In the genomic region with DNA sequence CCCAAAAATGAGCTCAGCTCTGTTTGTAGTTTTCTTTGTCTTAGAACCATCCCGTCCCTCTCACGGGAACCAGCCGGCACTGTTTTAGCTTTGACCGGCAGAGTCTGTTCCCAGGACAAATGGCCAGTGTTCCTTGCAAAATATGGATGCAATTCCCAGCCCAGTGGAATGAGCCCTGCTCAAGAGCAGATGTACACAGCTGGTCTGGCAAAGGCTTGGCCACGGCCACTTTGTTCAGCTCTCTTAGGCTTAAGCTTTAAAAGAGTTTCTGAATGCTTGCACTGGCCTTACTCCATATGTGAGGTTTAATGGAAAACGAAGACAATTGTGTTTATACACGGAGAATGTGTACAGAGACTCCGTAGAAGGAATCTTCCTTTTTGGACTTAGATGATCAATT, we compare ENCODE assay signal across 9 mouse cellular contexts.
A peak's percentile ranks its signal among the peaks of the same experiment; 100 is the strongest.
DNase-seq lines count a peak whose midpoint lies in the region; ATAC-seq and TF ChIP-seq lines count a peak whose summit lies in the region.
"Had no signal": no experiment of that assay in that cellular context is flagged by ENCODE, and none has a peak within 500 bp of the region (broad histone marks: within the 10 kb centered on the region; RNA-seq: fewer than 3 reads in every experiment).

No protein-coding gene starts in this region.

- WGBS in hindbrain, embryonic 10.5 days: 57% methylated on average over 8 of the region's 8 CpGs
- 42% methylated on average over 8 of the region's 8 CpGs for WGBS in hindbrain, embryonic 16.5 days
- 43% methylated on average over 8 of the region's 8 CpGs for WGBS in kidney, postnatal 0 days
- 27% methylated on average over 8 of the region's 8 CpGs for WGBS in stomach, embryonic 14.5 days

- no peak for TF ChIP-seq CTCF in kidney, postnatal 0 days (IDR thresholded peaks at IDR 0.05; ENCODE audit: low read depth)

- ATAC-seq in hindbrain, embryonic 16.5 days: no peak
- 0 out of 2 replicates have a peak, but pooled peaks have one; percentile 40 for ATAC-seq in kidney, postnatal 0 days (replicated peaks; ENCODE audit: low FRiP score, low read depth)
- ATAC-seq in stomach, embryonic 14.5 days (ENCODE audit: insufficient number of reproducible peaks, insufficient read depth, low FRiP score, low read depth): peak; percentile 86; the same call in 1 of the 2 replicates
- no peak for ATAC-seq in activated CD4-positive, CD25-positive, alpha-beta regulatory T cell, adult 4 months

- peaks cover 10% of the 10 kb centered on the region for H3K4me1 ChIP-seq in hindbrain, embryonic 10.5 days (replicated peaks)
- no peaks in the 10 kb centered on the region for H3K4me1 ChIP-seq in hindbrain, embryonic 16.5 days (ENCODE audit: control insufficient read depth, insufficient read depth, low read depth, low read length)
- H3K4me1 ChIP-seq in kidney, postnatal 0 days (replicated peaks; ENCODE audit: insufficient read depth, low read length): no peaks in the 10 kb centered on the region; the same call in 1 of the 2 replicates
- 0 out of 2 replicates have a peak, but pooled peaks cover 4% of the 10 kb centered on the region for H3K4me1 ChIP-seq in stomach, embryonic 14.5 days (ENCODE audit: control insufficient read depth, insufficient read depth, low read length)

- no peak overlapping the region for H3K4me2 ChIP-seq in hindbrain, embryonic 16.5 days (ENCODE audit: low read length)
- H3K4me2 ChIP-seq in kidney, postnatal 0 days (ENCODE audit: low read length): no peak overlapping the region
- no peak overlapping the region for H3K4me2 ChIP-seq in stomach, embryonic 14.5 days (replicated peaks; ENCODE audit: low read depth, low read length)
- H3K4me2 ChIP-seq: neural tube, embryonic 13.5 days had no signal

- H3K4me3 ChIP-seq in hindbrain, embryonic 10.5 days: no peak overlapping the region
- H3K4me3 ChIP-seq in hindbrain, embryonic 16.5 days (ENCODE audit: low read length): no peak overlapping the region
- no peak overlapping the region for H3K4me3 ChIP-seq in kidney, postnatal 0 days (replicated peaks; ENCODE audit: low read depth, low read length)
- H3K4me3 ChIP-seq in stomach, embryonic 14.5 days (ENCODE audit: low read depth, low read length): no peak overlapping the region
- H3K4me3 ChIP-seq: neural tube, embryonic 13.5 days had no signal

- H3K27ac ChIP-seq in hindbrain, embryonic 10.5 days: peak overlapping the region; percentile 4; the same call in 1 of the 2 replicates
- H3K27ac ChIP-seq in hindbrain, embryonic 16.5 days (ENCODE audit: low read depth, low read length): no peak overlapping the region
- peak overlapping the region; percentile 39; the same call in 1 of the 2 replicates for H3K27ac ChIP-seq in kidney, postnatal 0 days
- peak overlapping the region; percentile 78 for H3K27ac ChIP-seq in stomach, embryonic 14.5 days (ENCODE audit: low read length)
- H3K27ac ChIP-seq: neural tube, embryonic 13.5 days had no signal

- H3K27me3 ChIP-seq in hindbrain, embryonic 10.5 days (ENCODE audit: insufficient read depth, poor library complexity, severe bottlenecking): no peaks in the 10 kb centered on the region
- no peaks in the 10 kb centered on the region for H3K27me3 ChIP-seq in hindbrain, embryonic 16.5 days (replicated peaks; ENCODE audit: control insufficient read depth, insufficient read depth, low read length)
- no peaks in the 10 kb centered on the region for H3K27me3 ChIP-seq in kidney, postnatal 0 days (ENCODE audit: insufficient read depth, low read length)
- H3K27me3 ChIP-seq in stomach, embryonic 14.5 days (ENCODE audit: control insufficient read depth, insufficient read depth, low read length): no peaks in the 10 kb centered on the region
- H3K27me3 ChIP-seq: neural tube, embryonic 13.5 days had no signal

- H3K36me3 ChIP-seq in hindbrain, embryonic 10.5 days: no peaks in the 10 kb centered on the region
- H3K36me3 ChIP-seq in hindbrain, embryonic 16.5 days (ENCODE audit: control insufficient read depth, insufficient read depth, low read length): no peaks in the 10 kb centered on the region
- no peaks in the 10 kb centered on the region for H3K36me3 ChIP-seq in kidney, postnatal 0 days (ENCODE audit: insufficient read depth, low read length)
- H3K36me3 ChIP-seq in stomach, embryonic 14.5 days (ENCODE audit: control insufficient read depth, insufficient read depth, low read length): no peaks in the 10 kb centered on the region
- H3K36me3 ChIP-seq: neural tube, embryonic 13.5 days had no signal

- H3K9me3 ChIP-seq in hindbrain, embryonic 10.5 days: no peaks in the 10 kb centered on the region
- no peaks in the 10 kb centered on the region for H3K9me3 ChIP-seq in hindbrain, embryonic 16.5 days (ENCODE audit: control insufficient read depth, low read length)
- H3K9me3 ChIP-seq in kidney, postnatal 0 days (replicated peaks; ENCODE audit: low read length): no peaks in the 10 kb centered on the region
- H3K9me3 ChIP-seq in stomach, embryonic 14.5 days (ENCODE audit: control insufficient read depth, low read depth, low read length): no peaks in the 10 kb centered on the region
- H3K9me3 ChIP-seq: neural tube, embryonic 13.5 days had no signal

- no peak overlapping the region for H3K9ac ChIP-seq in hindbrain, embryonic 16.5 days (ENCODE audit: low read depth, low read length)
- no peak overlapping the region for H3K9ac ChIP-seq in kidney, postnatal 0 days (ENCODE audit: low read depth, low read length)
- no peak overlapping the region for H3K9ac ChIP-seq in stomach, embryonic 14.5 days (replicated peaks; ENCODE audit: low read depth, low read length)
- H3K9ac ChIP-seq: neural tube, embryonic 13.5 days had no signal

- DNase-seq in hindbrain, embryonic 10.5 days (ENCODE audit: low spot score): peak; percentile 30
- DNase-seq in gastrocnemius, postnatal 4 days (ENCODE audit: low spot score in 2 of 2): peak; percentile 33 to 77
- peak; percentile 81 for DNase-seq in kidney, postnatal 0 days (ENCODE audit: low spot score)
- no peak for DNase-seq in layer of hippocampus, adult 8-10 months (ENCODE audit: low spot score in 2 of 2)
- no peak for DNase-seq in spleen, postnatal 10 days (ENCODE audit: low spot score in 2 of 2)

Comparison
In these comparisons a context has a peak if more than half of its experiments do, and no peak if none do; other contexts are left out.
1. DNase-seq: peak in hindbrain, embryonic 10.5 days (single experiment), gastrocnemius, postnatal 4 days (2 of 2) and kidney, postnatal 0 days (single experiment); none in layer of hippocampus, adult 8-10 months (0 of 2) and spleen, postnatal 10 days (0 of 2).
2. ATAC-seq: peak in kidney, postnatal 0 days (single experiment) and stomach, embryonic 14.5 days (single experiment); none in hindbrain, embryonic 16.5 days (single experiment) and activated CD4-positive, CD25-positive, alpha-beta regulatory T cell, adult 4 months (single experiment).